Mouse (Mus musculus) forebrain, embryonic 10.5 days (tissue): ENCODE measurements at regions not wholly inside any gene's neighbourhood (a gene's known extent, or its start where the extent isn't known, plus 50 kb on each side); places are given as distances from the start of the nearest gene placed in this dataset.
A peak's percentile ranks its signal among the peaks of the same experiment; 100 is the strongest.

Experiments
- DNase-seq: peaks from one replicate; pipeline ENCODE4 v3.0.0-alpha.2; 2017; ENCODE audit warnings: low spot score; ENCODE audit errors: extremely low spot score
- H3K27ac ChIP-seq: fragments of 300-500 bp; sonication (generic); 2 replicates; pipeline ENCODE4 v1.5.1; 2016; ENCODE audit warnings: mild to moderate bottlenecking
- H3K27me3 ChIP-seq: fragments of 300-500 bp; sonication (generic); 2 replicates; pipeline ENCODE4 v1.6.1; 2016; ENCODE audit warnings: mild to moderate bottlenecking; ENCODE audit not compliant: poor library complexity, severe bottlenecking
- H3K36me3 ChIP-seq: fragments of 300-500 bp; sonication (generic); replicated peaks from 2 replicates; pipeline ENCODE4 v1.6.1; 2016; ENCODE audit warnings: mild to moderate bottlenecking, moderate library complexity
- H3K4me1 ChIP-seq: fragments of 300-500 bp; sonication (generic); 2 replicates; pipeline ENCODE4 v1.6.1; 2016
- H3K4me3 ChIP-seq: fragments of 300-500 bp; sonication (generic); 2 replicates; pipeline ENCODE4 v1.5.1; 2016; ENCODE audit warnings: mild to moderate bottlenecking, moderate library complexity
- H3K9me3 ChIP-seq: fragments of 300-500 bp; sonication (generic); 2 replicates; pipeline ENCODE4 v1.6.1; 2016; ENCODE audit warnings: mild to moderate bottlenecking, moderate library complexity
- WGBS: fragments of 180-500 bp; shearing (Covaris S2); methylation state at CpG from one replicate; pipeline ENCODE4 v1.1.7; 2016; 5-methylcytosine and 5-hydroxymethylcytosine counted together

- Histone ChIP-seq H3K36me3 (no peaks in the 10 kb centered on the region), H3K4me3 (no peak overlapping the region), H3K9me3 (no peaks in the 10 kb centered on the region), H3K4me1 (no peaks in the 10 kb centered on the region), H3K27me3 (no peaks in the 10 kb centered on the region), H3K27ac (no peak overlapping the region)
- no peak for DNase-seq
Observed at GRCm38 (mm10) chr3:21020297-21020696, 653.3 kb upstream of the Agtr1b start.

- no peak overlapping the region for H3K27ac ChIP-seq
- H3K4me1 ChIP-seq, result no peaks in the 10 kb centered on the region
- no peak for DNase-seq
- H3K9me3 ChIP-seq, result no peaks in the 10 kb centered on the region
- no peaks in the 10 kb centered on the region for H3K36me3 ChIP-seq
- no peak overlapping the region for H3K4me3 ChIP-seq
- WGBS, result 92% methylated on average over 1 of the region's 1 CpGs
- no peaks in the 10 kb centered on the region for H3K27me3 ChIP-seq
Observed at GRCm38 (mm10) chr3:21009650-21010049, 642.7 kb upstream of the Agtr1b start.

- H3K27me3 ChIP-seq, result no peaks in the 10 kb centered on the region
- H3K4me3 ChIP-seq, result no peak overlapping the region
- H3K27ac ChIP-seq, result no peak overlapping the region
- DNase-seq, result no peak
- H3K9me3 ChIP-seq, result no peaks in the 10 kb centered on the region; the same call in 1 of the 2 replicates
- no peaks in the 10 kb centered on the region for H3K4me1 ChIP-seq
- H3K36me3 ChIP-seq, result no peaks in the 10 kb centered on the region
Observed at GRCm38 (mm10) chr3:20998295-20998694, 631.3 kb upstream of the Agtr1b start.

GRCm38 (mm10) chr3:20989486-20989970, 622.6 kb upstream of the Agtr1b start:
- Histone ChIP-seq H3K9me3 (no peaks in the 10 kb centered on the region; the same call in 1 of the 2 replicates), H3K4me3 (no peak overlapping the region), H3K4me1 (peaks cover 23% of the 10 kb centered on the region), H3K36me3 (no peaks in the 10 kb centered on the region), H3K27me3 (no peaks in the 10 kb centered on the region), H3K27ac (no peak overlapping the region)
- 65% methylated on average over 2 of the region's 2 CpGs for WGBS
- DNase-seq, result no peak

GRCm38 (mm10) chr3:20986942-20987341, 620.0 kb upstream of the Agtr1b start:
- peak; percentile 14 for DNase-seq
- Histone ChIP-seq H3K27me3 (no peaks in the 10 kb centered on the region), H3K36me3 (no peaks in the 10 kb centered on the region), H3K27ac (peak overlapping the region; percentile 66), H3K4me1 (peaks cover 31% of the 10 kb centered on the region), H3K9me3 (no peaks in the 10 kb centered on the region), H3K4me3 (no peak overlapping the region)
- 6% methylated on average over 1 of the region's 1 CpGs for WGBS

GRCm38 (mm10) chr3:20986377-20986727, 619.4 kb upstream of the Agtr1b start:
- DNase-seq, result peak; percentile 35
- Histone ChIP-seq H3K4me3 (no peak overlapping the region), H3K27me3 (no peaks in the 10 kb centered on the region), H3K27ac (peak overlapping the region; percentile 66), H3K36me3 (no peaks in the 10 kb centered on the region), H3K4me1 (peaks cover 31% of the 10 kb centered on the region), H3K9me3 (no peaks in the 10 kb centered on the region)
- WGBS, result 0% methylated on average over 1 of the region's 1 CpGs

GRCm38 (mm10) chr3:20985682-20986376, 618.9 kb upstream of the Agtr1b start:
- Histone ChIP-seq H3K27me3 (no peaks in the 10 kb centered on the region), H3K27ac (peak overlapping the region; percentile 66), H3K4me1 (peaks cover 31% of the 10 kb centered on the region), H3K4me3 (no peak overlapping the region), H3K9me3 (no peaks in the 10 kb centered on the region), H3K36me3 (no peaks in the 10 kb centered on the region)
- 50% methylated on average over 4 of the region's 4 CpGs for WGBS
- peak; percentile 14 for DNase-seq

- H3K36me3 ChIP-seq, result no peaks in the 10 kb centered on the region
- H3K9me3 ChIP-seq, result no peaks in the 10 kb centered on the region
- DNase-seq, result no peak
- H3K4me1 ChIP-seq, result peaks cover 31% of the 10 kb centered on the region
- no peak overlapping the region for H3K4me3 ChIP-seq
- 0 out of 2 replicates have a peak overlapping the region, but pooled peaks have one; percentile 51 for H3K27ac ChIP-seq
- 60% methylated on average over 1 of the region's 1 CpGs for WGBS
- H3K27me3 ChIP-seq, result no peaks in the 10 kb centered on the region
Observed at GRCm38 (mm10) chr3:20984146-20984545, 617.2 kb upstream of the Agtr1b start.

- H3K9me3 ChIP-seq, result no peaks in the 10 kb centered on the region
- H3K4me1 ChIP-seq, result no peaks in the 10 kb centered on the region
- WGBS, result 95% methylated on average over 1 of the region's 1 CpGs
- H3K4me3 ChIP-seq, result no peak overlapping the region
- no peaks in the 10 kb centered on the region for H3K27me3 ChIP-seq
- no peaks in the 10 kb centered on the region for H3K36me3 ChIP-seq
- DNase-seq, result no peak
- no peak overlapping the region for H3K27ac ChIP-seq
Observed at GRCm38 (mm10) chr3:20973077-20973476, 606.1 kb upstream of the Agtr1b start.
